Mouse (Mus musculus) myocyte (in vitro differentiated cells): ENCODE data around the gene Lemd1. TPM values are rescaled to one million over a fixed set of nuclear protein-coding genes. Genes with fewer than 3 reads are reported as not detected.
A peak's percentile ranks its signal among the peaks of the same experiment; 100 is the strongest.

Experiments used
- H3K27me3 ChIP-seq: one replicate; pipeline ENCODE4 v1.6.1; 2011; ENCODE audit not compliant: control insufficient read depth, insufficient read depth, insufficient read length
- H3K36me3 ChIP-seq: one replicate; pipeline ENCODE4 v1.6.1; 2011; ENCODE audit not compliant: control insufficient read depth, insufficient read depth
- H3K4me2 ChIP-seq: one replicate; pipeline ENCODE4 v1.6.1; 2011; ENCODE audit warnings: low read depth, control low read depth
- H3K4me3 ChIP-seq: one replicate; pipeline ENCODE4 v1.5.1; 2011; ENCODE audit warnings: mild to moderate bottlenecking, control low read depth, moderate library complexity
- H3K79me2 ChIP-seq: one replicate; pipeline ENCODE4 v1.6.1; 2011; ENCODE audit not compliant: control insufficient read depth, insufficient read depth
- H3ac ChIP-seq: one replicate; pipeline ENCODE4 v1.6.1; 2011; ENCODE audit not compliant: control insufficient read depth, insufficient read length
- CEBPB ChIP-seq: IDR thresholded peaks from 2 replicates; pipeline ENCODE4 v1.6.1; 2011; ENCODE audit warnings: mild to moderate bottlenecking, moderate library complexity; ENCODE audit not compliant: poor library complexity, insufficient read depth, severe bottlenecking
- E2F4 ChIP-seq: IDR thresholded peaks from one replicate; pipeline ENCODE4 v1.6.1; 2011; ENCODE audit warnings: mild to moderate bottlenecking, control low read depth, moderate library complexity; ENCODE audit not compliant: insufficient read depth
- MAX ChIP-seq: IDR thresholded peaks from one replicate; pipeline ENCODE4 v1.6.1; 2011; ENCODE audit warnings: low read depth, mild to moderate bottlenecking, control low read depth
- MYOD1 ChIP-seq, 3 experiments: IDR thresholded peaks; one replicate each; pipeline ENCODE4 v1.6.1; 2011; ENCODE audit warnings: control low read depth in 2 of 3, low read depth in 2 of 3, mild to moderate bottlenecking in 2 of 3, moderate library complexity in 1 of 3; ENCODE audit not compliant: insufficient read length in 2 of 3, control insufficient read depth in 1 of 3
- MYOG ChIP-seq, 3 experiments: IDR thresholded peaks; one replicate each; pipeline ENCODE4 v1.6.1; 2011; ENCODE audit warnings: control low read depth in 2 of 3, low read depth in 2 of 3, mild to moderate bottlenecking in 2 of 3; ENCODE audit not compliant: insufficient read length in 2 of 3, control insufficient read depth in 1 of 3, insufficient read depth in 1 of 3
- POLR2A ChIP-seq: IDR thresholded peaks from one replicate; pipeline ENCODE4 v1.6.1; 2011; ENCODE audit warnings: low read depth, mild to moderate bottlenecking, control low read depth, moderate library complexity; ENCODE audit not compliant: insufficient read length
- POLR2AphosphoS2 ChIP-seq: IDR thresholded peaks from one replicate; pipeline ENCODE4 v1.6.1; 2011; ENCODE audit warnings: low read depth, control low read depth; ENCODE audit not compliant: insufficient read length
- REST ChIP-seq: IDR thresholded peaks from one replicate; pipeline ENCODE4 v1.6.1; 2011; ENCODE audit warnings: mild to moderate bottlenecking, control low read depth, moderate library complexity; ENCODE audit not compliant: insufficient read depth, insufficient read length
- SRF ChIP-seq: IDR thresholded peaks from one replicate; pipeline ENCODE4 v1.6.1; 2011; ENCODE audit warnings: low read depth; ENCODE audit not compliant: control insufficient read depth, insufficient read length
- TCF12 ChIP-seq: IDR thresholded peaks from one replicate; pipeline ENCODE4 v1.6.1; 2011; ENCODE audit warnings: mild to moderate bottlenecking, control low read depth; ENCODE audit not compliant: poor library complexity, insufficient read depth, severe bottlenecking
- TCF3 ChIP-seq: IDR thresholded peaks from one replicate; pipeline ENCODE4 v1.6.1; 2011; ENCODE audit warnings: low read depth, control low read depth; ENCODE audit not compliant: insufficient read length
- USF1 ChIP-seq: IDR thresholded peaks from one replicate; pipeline ENCODE4 v1.6.1; 2011; ENCODE audit warnings: low read depth, mild to moderate bottlenecking, control low read depth, moderate library complexity
- polyA plus RNA-seq: library from polyadenylated mRNA; unstranded; fragments of >200 nt; fragmentation: generic; extraction: Trizol; gene quantifications from one replicate; pipeline ENCODE4 v1.2.1, GENCODE M21; 2012; ENCODE audit warnings: missing spikeins

Gene Lemd1
- polyA plus RNA-seq, 1 experiment, result 0.49 TPM

GRCm38 (mm10) chr1:132150817-132151601 lies 40.2 kb upstream of the Lemd1 start:
- TF ChIP-seq TCF3, result no peak
- no peak for TF ChIP-seq POLR2AphosphoS2
- TF ChIP-seq MAX, result no peak
- no peak for TF ChIP-seq SRF
- no peak for TF ChIP-seq CEBPB
- TF ChIP-seq MYOG (IDR thresholded peaks at IDR 0.05; ENCODE audit: control insufficient read depth in 1 of 3, insufficient read depth in 1 of 3, insufficient read length in 2 of 3, low read depth in 2 of 3), result no peak
- no peak for TF ChIP-seq USF1
- no peak for TF ChIP-seq E2F4
- TF ChIP-seq MYOD1 (IDR thresholded peaks at IDR 0.05; ENCODE audit: control insufficient read depth in 1 of 3, insufficient read length in 2 of 3, low read depth in 2 of 3), result no peak
- no peak for TF ChIP-seq TCF12
- Histone ChIP-seq H3ac (no peak overlapping the region), H3K79me2 (no peaks in the 10 kb centered on the region), H3K36me3 (no peaks in the 10 kb centered on the region), H3K4me2 (peak overlapping the region; percentile 63), H3K4me3 (no peak overlapping the region), H3K27me3 (no peaks in the 10 kb centered on the region)

- Histone ChIP-seq H3K4me2 (peak overlapping the region; percentile 63), H3K79me2 (no peaks in the 10 kb centered on the region), H3K27me3 (no peaks in the 10 kb centered on the region), H3K36me3 (no peaks in the 10 kb centered on the region), H3K4me3 (no peak overlapping the region), H3ac (no peak overlapping the region)
- TF ChIP-seq MAX (no peak), POLR2A (peak; percentile 30)
Observed at GRCm38 (mm10) chr1:132151908-132152307, 39.3 kb upstream of the Lemd1 start.

GRCm38 (mm10) chr1:132153086-132153690 lies 38.0 kb upstream of the Lemd1 start:
- Histone ChIP-seq H3K4me2 (no peak overlapping the region), H3K79me2 (no peaks in the 10 kb centered on the region), H3K4me3 (no peak overlapping the region), H3ac (no peak overlapping the region), H3K27me3 (no peaks in the 10 kb centered on the region), H3K36me3 (no peaks in the 10 kb centered on the region)
- TF ChIP-seq MAX (no peak), SRF (no peak), E2F4 (no peak), CEBPB (no peak), POLR2A (no peak), TCF3 (no peak), MYOG (IDR thresholded peaks at IDR 0.05; ENCODE audit: control insufficient read depth in 1 of 3, insufficient read depth in 1 of 3, insufficient read length in 2 of 3, low read depth in 2 of 3) (no peak), MYOD1 (IDR thresholded peaks at IDR 0.05; ENCODE audit: control insufficient read depth in 1 of 3, insufficient read length in 2 of 3, low read depth in 2 of 3) (no peak), POLR2AphosphoS2 (no peak), USF1 (no peak)

GRCm38 (mm10) chr1:132153691-132154090 lies 37.5 kb upstream of the Lemd1 start:
- TF ChIP-seq TCF3 (no peak), CEBPB (no peak)
- Histone ChIP-seq H3K27me3 (no peaks in the 10 kb centered on the region), H3ac (no peak overlapping the region), H3K79me2 (no peaks in the 10 kb centered on the region), H3K36me3 (no peaks in the 10 kb centered on the region), H3K4me3 (no peak overlapping the region), H3K4me2 (no peak overlapping the region)

- H3ac ChIP-seq, result no peak overlapping the region
- H3K4me3 ChIP-seq, result no peak overlapping the region
- H3K4me2 ChIP-seq, result no peak overlapping the region
- H3K79me2 ChIP-seq, result no peaks in the 10 kb centered on the region
- H3K27me3 ChIP-seq, result no peaks in the 10 kb centered on the region
- TF ChIP-seq E2F4, result no peak
- no peak for TF ChIP-seq REST
- TF ChIP-seq TCF12, result no peak
- no peak for TF ChIP-seq POLR2A
- TF ChIP-seq MYOG (IDR thresholded peaks at IDR 0.05; ENCODE audit: control insufficient read depth in 1 of 3, insufficient read depth in 1 of 3, insufficient read length in 2 of 3, low read depth in 2 of 3), result no peak
- TF ChIP-seq TCF3, result no peak
- no peak for TF ChIP-seq SRF
- TF ChIP-seq POLR2AphosphoS2, result no peak
- TF ChIP-seq MYOD1 (IDR thresholded peaks at IDR 0.05; ENCODE audit: control insufficient read depth in 1 of 3, insufficient read length in 2 of 3, low read depth in 2 of 3), result no peak
- no peak for TF ChIP-seq CEBPB
- no peak for TF ChIP-seq MAX
- no peak for TF ChIP-seq USF1
- no peaks in the 10 kb centered on the region for H3K36me3 ChIP-seq
Observed at GRCm38 (mm10) chr1:132155737-132156136, 35.5 kb upstream of the Lemd1 start.
